Mouse (Mus musculus) left cerebral cortex, adult 9 months (tissue): Measurements from ENCODE around the gene Rab14.
A peak's percentile ranks its signal among the peaks of the same experiment; 100 is the strongest.

ENCODE experiments used
- DNase-seq, 2 experiments: peaks; one replicate each; pipeline ENCODE4 v3.0.0; 2022; ENCODE audit warnings: low spot score in 2 of 2

The Rab14 gene

DNA sequence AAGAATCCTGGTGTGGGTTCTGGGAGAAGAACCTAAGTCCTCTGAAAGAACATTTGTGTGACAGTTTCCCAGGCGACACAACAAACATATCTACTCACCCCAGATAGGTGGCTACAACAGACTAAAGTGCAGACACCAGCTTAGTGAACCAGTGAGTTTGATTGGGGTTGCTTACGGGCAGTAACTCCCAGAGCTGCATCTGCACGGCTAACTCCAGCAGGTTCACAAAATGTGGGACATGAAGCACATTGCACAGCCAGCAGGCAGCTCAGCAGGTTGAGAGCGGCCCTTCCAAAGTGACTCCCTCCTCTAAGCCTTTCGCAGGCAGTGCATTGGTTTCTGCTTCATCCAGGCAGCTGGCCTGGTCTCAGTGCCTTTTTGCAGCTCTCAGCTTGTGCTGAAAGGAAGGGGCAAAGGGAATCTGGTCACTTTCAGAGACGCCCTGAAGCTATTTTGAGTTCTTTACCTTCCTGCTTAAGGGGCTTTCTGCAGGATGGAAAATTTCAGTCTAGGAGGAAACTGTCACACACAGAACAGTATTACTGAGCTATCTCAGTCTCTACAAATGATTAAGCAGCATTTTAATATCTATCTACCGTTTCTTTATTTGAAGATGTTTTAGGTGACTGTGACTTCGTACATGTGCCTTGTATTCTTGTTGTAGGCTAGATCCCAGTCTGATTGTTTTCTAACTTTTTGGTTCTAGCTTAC lies 46.9 kb downstream of the Rab14 start:
- no peak for DNase-seq

DNA sequence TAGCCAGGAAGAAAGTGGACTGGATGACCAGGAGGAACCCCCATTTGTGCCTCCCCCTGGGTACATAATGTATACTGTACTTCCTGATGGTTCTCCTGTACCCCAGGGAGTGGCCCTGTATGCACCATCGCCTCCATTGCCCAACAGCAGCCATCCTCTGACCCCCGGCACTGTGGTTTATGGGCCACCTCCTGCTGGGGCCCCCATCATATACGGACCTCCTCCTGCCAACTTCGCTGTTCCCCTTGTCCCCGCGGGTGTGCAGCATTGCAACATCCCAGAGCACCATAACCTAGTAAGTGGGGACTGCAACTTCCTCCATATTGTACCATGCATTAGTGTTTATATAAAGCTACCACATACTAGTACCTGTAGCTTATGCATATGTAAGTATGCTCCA lies 47.7 kb downstream of the Rab14 start:
- DNase-seq, result no peak

DNA sequence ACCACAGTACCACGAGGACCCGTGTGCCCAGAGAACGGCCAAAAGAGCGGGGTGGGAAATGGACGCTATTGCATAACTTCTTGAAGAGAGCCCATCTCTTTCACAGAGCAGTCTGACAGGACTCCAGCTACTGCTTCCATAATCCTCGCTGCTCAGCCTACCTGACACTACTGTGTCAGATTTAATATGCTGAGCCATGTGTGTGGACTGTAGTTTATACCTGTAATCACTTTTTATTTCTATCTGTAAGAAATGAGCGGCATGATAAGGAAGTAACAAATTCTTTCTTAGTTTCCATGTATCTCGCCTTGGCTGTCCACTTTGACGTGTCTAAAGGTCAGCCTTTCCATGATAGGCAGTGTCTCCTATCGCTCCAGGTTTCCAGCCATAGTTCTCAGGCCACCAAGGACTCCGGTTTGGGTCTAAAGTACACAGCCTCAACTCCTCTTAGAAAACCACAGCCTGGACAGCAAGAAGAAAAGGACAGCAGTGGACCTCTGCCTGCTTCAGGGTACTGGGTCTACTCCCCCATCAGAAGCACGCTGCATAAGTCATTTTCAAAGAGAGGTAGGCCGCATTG lies 49.5 kb downstream of the Rab14 start:
- no peak for DNase-seq

- no peak for DNase-seq
These were observed 52.1 kb downstream of the Rab14 start for GRCm38 (mm10) chr2:35148806-35149205.

- DNase-seq, result no peak
These were observed 59.2 kb downstream of the Rab14 start for GRCm38 (mm10) chr2:35141673-35142072.

- DNase-seq, result no peak
These were observed 62.3 kb downstream of the Rab14 start for GRCm38 (mm10) chr2:35138576-35138975.

- DNase-seq, result no peak
These were observed 67.0 kb downstream of the Rab14 start for GRCm38 (mm10) chr2:35133891-35134290.

GRCm38 (mm10) chr2:35132662-35133055 lies 68.3 kb downstream of the Rab14 start:
- DNase-seq, result no peak

DNA sequence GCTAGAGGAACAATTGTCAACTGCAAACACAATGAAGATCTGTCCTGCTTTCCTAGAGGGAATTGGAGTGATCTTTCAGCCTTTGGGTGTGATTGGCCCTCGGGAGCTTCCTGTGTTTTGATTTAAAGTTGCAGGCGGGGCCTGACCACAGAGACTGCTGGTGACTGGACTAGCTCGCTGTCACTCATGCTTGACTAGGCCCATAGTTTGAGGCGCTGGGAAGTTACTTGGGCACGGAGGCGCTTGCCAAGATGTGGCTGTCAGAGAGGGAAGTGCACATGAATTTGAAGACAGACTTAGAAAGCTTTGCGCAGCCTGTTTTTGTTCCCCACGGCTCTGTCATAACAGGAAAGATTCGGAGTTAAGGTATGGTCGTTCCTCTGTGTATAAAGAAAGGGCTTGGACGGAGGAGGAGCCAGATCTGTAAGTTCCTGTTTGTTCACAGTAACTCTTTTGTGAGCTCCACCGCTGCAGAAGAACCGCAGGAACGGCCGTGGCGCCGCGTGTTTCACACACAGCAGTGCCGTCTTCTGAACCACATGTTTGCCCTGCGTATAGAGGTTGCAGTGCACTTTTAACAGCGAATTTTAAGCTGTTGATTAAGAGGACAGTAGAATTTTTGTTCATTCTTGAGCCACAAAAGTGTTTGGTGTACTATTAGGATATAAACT lies 68.8 kb downstream of the Rab14 start:
- DNase-seq, result peak; percentile 83 to 98

DNA sequence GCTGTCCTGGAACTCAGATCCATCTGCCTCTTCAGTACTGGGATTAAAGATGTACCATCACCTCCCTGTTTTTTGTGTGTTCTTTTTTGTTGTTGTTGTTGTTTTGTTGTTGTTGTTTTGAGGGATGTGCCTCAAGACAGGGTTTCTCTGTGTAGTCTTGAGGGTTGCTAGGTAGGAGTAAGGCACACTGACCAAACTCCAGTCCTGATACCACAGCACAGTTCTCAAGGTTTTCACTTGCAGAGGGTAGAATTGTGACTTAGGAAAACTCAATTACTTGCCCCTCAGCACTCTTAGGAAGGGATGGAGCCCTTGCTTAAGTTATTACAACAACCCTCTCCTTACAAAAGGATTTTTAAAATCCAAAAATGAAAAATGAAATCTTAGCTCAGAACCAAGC lies 69.4 kb downstream of the Rab14 start:
- DNase-seq, result no peak
